Mouse (Mus musculus): Measurements from ENCODE around the gene Prrt4.

DNA sequence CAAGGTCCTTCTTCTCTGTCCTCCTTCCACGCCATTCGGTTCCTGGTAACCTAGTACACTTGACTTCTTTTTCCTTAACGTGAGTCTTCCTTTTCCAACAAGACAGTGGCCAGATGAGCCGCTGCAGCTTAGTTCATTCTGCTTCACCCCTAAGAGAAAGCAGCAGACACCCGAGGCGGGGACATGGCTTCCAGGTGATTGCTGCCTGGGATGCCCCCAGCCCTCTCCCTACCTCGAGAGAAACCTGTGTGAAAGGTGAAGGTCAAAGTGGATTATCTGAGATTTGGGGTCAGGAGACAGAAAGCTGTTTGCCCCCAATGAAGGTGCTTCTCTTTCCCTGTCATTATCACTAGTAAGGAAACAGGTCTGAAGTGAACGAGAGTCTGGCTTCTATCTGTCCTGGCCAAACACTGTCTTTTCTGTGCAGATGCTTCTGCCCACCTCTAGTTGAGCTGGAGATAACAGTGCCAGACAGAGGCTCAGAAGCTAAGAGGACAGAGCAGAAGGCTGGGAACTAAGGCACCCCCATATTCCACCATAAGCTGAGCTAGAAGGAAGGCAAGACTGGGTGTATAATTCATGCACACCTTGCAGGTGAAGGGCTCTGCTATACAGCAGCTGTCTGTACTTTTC lies 20.0 kb upstream of the Prrt4 start:
- TF ChIP-seq CTCF (IDR thresholded peaks at IDR 0.05; ENCODE audit: low read depth, low read length) (no peak), GATA1 (IDR thresholded peaks at IDR 0.05; ENCODE audit: borderline replicate concordance, low read length) (no peak), POLR2AphosphoS5 (IDR thresholded peaks at IDR 0.05; ENCODE audit: insufficient replicate concordance, low read depth, low read length) (no peak), GATA2 (IDR thresholded peaks at IDR 0.05; ENCODE audit: borderline replicate concordance, low read depth, low read length) (no peak)

Measured in G1E (cell line).